Mouse (Mus musculus) regulatory T cell (primary cell): Measurements from ENCODE around the gene Ctns.

Experiments used
- in situ Hi-C: fragments of 300-600 bp; cut with MboI, MseI; formaldehyde crosslinking; loops from one replicate; pipeline ENCODE4 v1.15.1; 2025; ENCODE audit warnings: high pct_unique_total_duplicates

Ctns gene

GRCm38 (mm10) chr11:73198603-73199229 lies at the start of gene Ctns:
TSS of gene Ctns (minus strand) at chr11:73199042.
- in situ Hi-C loops: no loop called here

GRCm38 (mm10) chr11:73242777-73243176 lies 43.9 kb upstream of the Ctns start:
- in situ Hi-C loops: no loop called here

- in situ Hi-C loops: no loop called here
Measured at GRCm38 (mm10) chr11:73242199-73242598, 43.4 kb upstream of the Ctns start.

- in situ Hi-C loops: no loop called here
Measured at GRCm38 (mm10) chr11:73236731-73237130, 37.9 kb upstream of the Ctns start.

- in situ Hi-C loops: no loop called here
Measured at GRCm38 (mm10) chr11:73235990-73236701, 37.3 kb upstream of the Ctns start.

GRCm38 (mm10) chr11:73233992-73234391 lies 35.1 kb upstream of the Ctns start, which contains the start of gene Trpv1:
TSS of gene Trpv1 (plus strand) at chr11:73234292.
- in situ Hi-C loops: no loop called here

- in situ Hi-C loops: no loop called here
Measured at GRCm38 (mm10) chr11:73232513-73232912, 33.7 kb upstream of the Ctns start.

GRCm38 (mm10) chr11:73230081-73230480 lies 31.2 kb upstream of the Ctns start:
- in situ Hi-C loops: no loop called here

GRCm38 (mm10) chr11:73228881-73229280 lies 30.0 kb upstream of the Ctns start:
- in situ Hi-C loops: no loop called here

GRCm38 (mm10) chr11:73225856-73226255 lies 27.0 kb upstream of the Ctns start:
- in situ Hi-C loops: no loop called here

GRCm38 (mm10) chr11:73223966-73224365 lies 25.1 kb upstream of the Ctns start:
- in situ Hi-C loops: no loop called here

GRCm38 (mm10) chr11:73222846-73223245 lies 24.0 kb upstream of the Ctns start:
- in situ Hi-C loops: no loop called here

GRCm38 (mm10) chr11:73220651-73221050 lies 21.8 kb upstream of the Ctns start:
- in situ Hi-C loops: no loop called here

GRCm38 (mm10) chr11:73219671-73220070 lies 20.8 kb upstream of the Ctns start:
- in situ Hi-C loops: no loop called here

GRCm38 (mm10) chr11:73213956-73214355 lies 15.1 kb upstream of the Ctns start:
- in situ Hi-C loops: no loop called here

- in situ Hi-C loops: no loop called here
Measured at GRCm38 (mm10) chr11:73207621-73208020, 8.8 kb upstream of the Ctns start.

- in situ Hi-C loops: no loop called here
Measured at GRCm38 (mm10) chr11:73205194-73205593, 6.4 kb upstream of the Ctns start.

- in situ Hi-C loops: no loop called here
Measured at GRCm38 (mm10) chr11:73203895-73204294, 5.1 kb upstream of the Ctns start.

- in situ Hi-C loops: no loop called here
Measured at GRCm38 (mm10) chr11:73201597-73201996, 2.8 kb upstream of the Ctns start.

GRCm38 (mm10) chr11:73201021-73201420 lies 2.2 kb upstream of the Ctns start:
- in situ Hi-C loops: no loop called here

- in situ Hi-C loops: no loop called here
Measured at GRCm38 (mm10) chr11:73199879-73200278, 1.0 kb upstream of the Ctns start.

- in situ Hi-C loops: no loop called here
Measured at GRCm38 (mm10) chr11:73199230-73199712, 429 bp upstream of the Ctns start, which contains the start of gene Shpk. TSS of gene Shpk (plus strand) at chr11:73199460.

- in situ Hi-C loops: no loop called here
Measured at GRCm38 (mm10) chr11:73198190-73198589, 652 bp downstream of the Ctns start.
